Mouse (Mus musculus) small intestine, adult 2 months (tissue): Measurements from ENCODE around the gene Smad6.

Source experiments
- CTCF ChIP-seq: fragments of 200-500 bp; IDR thresholded peaks from 2 replicates; pipeline ENCODE4 v1.5.1; 2012; ENCODE audit warnings: low read depth, mild to moderate bottlenecking, control low read depth, inconsistent platforms, low read length, moderate library complexity, mixed read lengths; ENCODE audit not compliant: insufficient replicate concordance, insufficient read length; ENCODE audit errors: extremely low read depth
- POLR2A ChIP-seq: fragments of 200-500 bp; IDR thresholded peaks from 2 replicates; pipeline ENCODE4 v1.6.1; 2012; ENCODE audit warnings: low read depth, mild to moderate bottlenecking, control low read depth, inconsistent platforms, low read length, moderate library complexity

- TF ChIP-seq CTCF = no peak
- TF ChIP-seq POLR2A = no peak
These were observed 53.3 kb downstream of the Smad6 start for GRCm38 (mm10) chr9:63968592-63968991.
